Mouse (Mus musculus): ENCODE results near the gene Gpr84.

- TF ChIP-seq POLR2A (IDR thresholded peaks at IDR 0.05; ENCODE audit: extremely low read depth, insufficient read depth, low read length) (no peak), CTCF (IDR thresholded peaks at IDR 0.05; ENCODE audit: extremely low read depth, insufficient read depth, low read length) (0 out of 2 replicates have a peak, but pooled peaks have one; percentile 22)
Measured at GRCm38 (mm10) chr15:103284647-103285046, 25.8 kb downstream of the Gpr84 start.
